Mouse (Mus musculus) left cerebral cortex, adult 11 months (tissue): ENCODE results near the gene Srrm4.

ENCODE experiments used
- DNase-seq: peaks from one replicate; pipeline ENCODE4 v3.0.0; 2022; ENCODE audit warnings: low spot score

Gene Srrm4

DNA sequence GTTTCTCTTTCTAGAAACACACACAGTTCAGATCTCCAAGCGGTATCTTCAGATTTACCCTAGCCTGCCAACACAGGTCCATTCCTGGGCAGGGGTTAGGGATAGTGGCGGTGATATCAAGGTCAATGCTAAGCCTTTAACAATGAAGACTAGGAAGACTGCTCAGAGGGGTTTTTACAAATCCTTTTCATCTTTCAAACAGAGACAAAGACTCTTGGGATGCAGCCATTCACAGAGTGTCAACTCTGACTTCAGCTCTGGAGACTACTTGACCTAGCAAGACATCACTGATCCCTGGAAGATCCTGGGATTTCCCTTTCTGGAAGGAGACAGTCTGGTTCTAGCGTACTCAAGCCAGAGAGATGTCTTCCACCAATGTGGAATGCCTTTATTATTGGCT lies 190.8 kb downstream of the Srrm4 start:
- DNase-seq, result no peak

DNA sequence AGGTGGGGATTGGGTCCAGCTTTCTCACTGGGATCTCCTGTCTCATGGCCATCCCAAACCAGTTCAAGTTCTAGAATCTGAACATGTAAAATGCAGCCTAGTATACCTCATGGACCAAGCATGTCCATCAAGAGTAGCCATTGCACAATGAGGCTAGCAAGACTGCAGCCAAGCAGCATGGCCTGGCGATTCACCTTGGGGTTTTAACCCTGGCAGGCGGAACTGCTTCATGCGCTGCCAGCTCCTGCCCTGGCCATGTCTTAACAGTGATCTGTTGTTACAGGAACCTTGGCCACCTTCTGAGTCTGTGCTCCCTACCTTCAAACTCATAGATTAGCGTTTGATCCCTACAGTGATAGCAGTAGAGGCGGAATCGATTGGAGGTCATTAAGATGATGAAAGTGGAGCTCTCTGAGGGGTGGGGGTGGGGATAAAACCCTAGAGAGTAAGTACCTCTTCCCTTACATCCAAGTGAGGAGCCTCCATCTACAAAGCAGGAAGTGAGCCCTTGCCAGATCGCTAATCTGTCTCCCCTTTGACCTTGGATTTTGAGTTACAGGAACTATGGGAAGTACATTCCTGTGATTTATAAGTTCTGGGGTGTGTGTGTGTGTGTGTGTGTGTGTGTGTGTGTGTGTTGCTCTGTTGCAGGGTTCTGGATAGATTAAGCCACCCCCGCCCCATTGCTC lies 191.4 kb downstream of the Srrm4 start:
- DNase-seq, result no peak

DNA sequence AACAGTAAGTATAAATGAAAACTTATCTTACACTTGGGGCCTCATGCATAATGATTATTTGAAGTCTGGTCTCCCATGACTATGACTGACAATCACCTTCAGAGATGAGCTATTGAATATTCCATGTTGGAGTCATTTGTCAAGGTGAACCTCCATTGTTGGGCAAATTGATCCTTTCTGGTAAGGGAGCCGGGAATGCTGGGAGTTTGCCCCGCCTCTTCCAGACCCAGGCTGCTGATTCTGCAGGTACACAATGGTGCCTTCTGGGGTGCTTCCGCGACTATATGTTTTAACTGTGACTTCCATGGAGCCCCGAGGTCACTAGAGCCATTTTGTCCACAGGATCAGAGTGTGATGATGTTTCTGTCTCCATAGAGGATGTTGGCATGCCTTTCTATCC lies 195.5 kb downstream of the Srrm4 start:
- DNase-seq, result no peak

DNA sequence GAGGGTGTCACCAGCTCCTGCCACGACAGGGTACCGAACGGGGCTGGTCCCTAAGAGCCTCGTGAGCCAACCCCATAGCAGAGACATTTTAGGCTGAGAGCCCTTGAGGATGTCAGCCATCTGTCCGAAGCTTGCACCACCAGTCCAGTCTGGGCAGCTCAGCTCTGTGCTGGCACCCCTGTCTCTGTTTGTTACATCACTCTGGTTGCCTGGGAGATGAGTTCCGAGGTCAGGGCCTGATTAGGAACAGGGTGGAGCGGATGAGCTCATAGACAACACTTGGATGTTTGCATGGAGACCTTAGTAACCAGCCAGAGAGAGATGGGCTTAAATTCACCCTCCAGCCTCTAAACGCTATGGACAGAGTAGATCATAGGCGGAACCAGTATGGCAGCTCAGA lies 199.0 kb downstream of the Srrm4 start:
- DNase-seq, result no peak

DNA sequence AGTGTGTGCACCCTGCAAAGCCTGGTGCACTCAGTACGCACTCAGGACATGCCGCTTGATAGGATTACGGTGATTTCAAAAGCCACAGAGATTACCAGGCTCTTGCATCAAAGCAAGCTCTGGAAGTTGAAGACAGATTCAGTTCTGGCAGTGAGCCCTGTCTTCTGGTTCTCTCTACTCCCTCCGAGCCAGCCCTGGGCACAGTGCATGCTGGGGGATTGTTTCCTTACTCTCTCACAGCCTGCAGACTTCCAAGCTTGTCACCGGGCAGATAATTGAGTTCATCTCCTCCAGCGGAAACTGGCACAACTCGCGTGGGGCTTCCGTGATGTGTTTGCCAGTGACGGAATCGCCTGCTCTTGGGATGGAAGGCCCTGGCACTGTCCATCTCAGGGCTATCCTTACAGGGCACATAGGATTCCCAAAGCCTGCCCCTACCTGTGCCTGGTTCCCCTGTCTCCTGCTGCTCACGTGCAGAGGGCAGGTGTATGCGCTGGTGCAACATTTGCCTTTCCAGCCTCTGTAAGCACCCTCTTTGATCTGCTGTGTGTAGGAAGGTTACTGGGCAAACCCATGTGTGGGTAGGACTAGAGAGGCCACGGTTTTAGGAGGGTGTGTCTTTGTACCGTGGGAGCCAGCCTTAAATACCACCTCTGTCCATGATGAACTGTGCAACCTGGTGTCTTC lies 201.6 kb downstream of the Srrm4 start:
- DNase-seq, result no peak

DNA sequence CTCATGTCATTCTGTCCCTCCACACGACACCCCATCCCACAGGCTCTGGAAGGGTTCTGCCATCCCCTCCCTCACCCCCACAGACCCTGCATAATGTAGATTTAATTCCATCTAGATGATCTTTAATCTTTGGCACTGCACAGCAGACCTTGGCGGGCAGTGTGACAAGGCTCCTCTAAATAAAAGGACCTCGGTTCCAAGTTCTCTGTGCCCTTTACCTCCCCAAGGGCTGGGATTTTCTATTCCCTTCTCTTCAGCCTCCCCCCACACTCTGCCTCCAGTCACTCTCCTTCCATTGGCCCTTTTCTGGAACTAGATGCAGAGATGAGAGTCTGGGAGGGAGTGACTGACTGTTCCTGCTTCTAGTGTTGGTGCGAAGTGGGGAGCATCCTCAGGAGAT lies 202.3 kb downstream of the Srrm4 start:
- DNase-seq, result no peak
